ENCODE assay signal across 8 mouse cellular contexts in genomic region chr15:83150073-83150442, GRCm38 (mm10). TPM values are rescaled to one million over a fixed set of nuclear protein-coding genes. Genes with fewer than 3 reads are reported as not detected.
DNase-seq lines count a peak whose midpoint lies in the region; ATAC-seq and TF ChIP-seq lines count a peak whose summit lies in the region.

No protein-coding gene starts in this region.

- no peak for DNase-seq in kidney, adult 2 months
- no peak for DNase-seq in kidney, postnatal 25 days
- no peak for DNase-seq in midbrain, embryonic 14.5 days
- no peak for DNase-seq in spleen, adult 18-20 months
- no peak for DNase-seq in cerebellum, postnatal 10 days

- no peaks in the 10 kb centered on the region for H3K27me3 ChIP-seq in kidney, adult 2 months (replicated peaks; ENCODE audit: control insufficient read depth, insufficient read depth, low read length)
- no peaks in the 10 kb centered on the region for H3K27me3 ChIP-seq in hindbrain, embryonic 15.5 days
- no peaks in the 10 kb centered on the region for H3K27me3 ChIP-seq in midbrain, embryonic 14.5 days (ENCODE audit: control insufficient read depth, insufficient read depth, low read length)

- no peak for TF ChIP-seq POLR2A in kidney, adult 2 months (IDR thresholded peaks at IDR 0.05; ENCODE audit: low read depth, low read length)
- TF ChIP-seq POLR2A in cortical plate, adult 2 months (IDR thresholded peaks at IDR 0.05; ENCODE audit: extremely low read depth, insufficient read depth, low read length) = no peak

- H3K9ac ChIP-seq in hindbrain, embryonic 15.5 days = peak overlapping the region; percentile 47
- H3K9ac ChIP-seq in midbrain, embryonic 14.5 days (replicated peaks; ENCODE audit: low read length) = peak overlapping the region; percentile 87

- H3K4me1 ChIP-seq in kidney, adult 2 months (ENCODE audit: control insufficient read depth, insufficient read depth, low read length) = peaks cover 17% of the 10 kb centered on the region
- no peaks in the 10 kb centered on the region for H3K4me1 ChIP-seq in cortical plate, adult 2 months (ENCODE audit: control insufficient read depth, insufficient read depth, low read length)
- H3K4me1 ChIP-seq in hindbrain, embryonic 15.5 days (replicated peaks) = peaks cover 27% of the 10 kb centered on the region
- peaks cover 9% of the 10 kb centered on the region for H3K4me1 ChIP-seq in midbrain, embryonic 14.5 days (ENCODE audit: control insufficient read depth, insufficient read depth, low read length)

- peak overlapping the region; percentile 100 for H3K27ac ChIP-seq in kidney, adult 2 months (ENCODE audit: insufficient read depth, low read depth, low read length)
- peak overlapping the region; percentile 20 for H3K27ac ChIP-seq in cortical plate, adult 2 months (ENCODE audit: insufficient read depth, low read length)
- H3K27ac ChIP-seq in hindbrain, embryonic 15.5 days (replicated peaks) = peak overlapping the region; percentile 100
- H3K27ac ChIP-seq in midbrain, embryonic 14.5 days (replicated peaks; ENCODE audit: low read depth, low read length) = peak overlapping the region; percentile 99

- peak overlapping the region; percentile 99 for H3K4me3 ChIP-seq in kidney, adult 2 months (ENCODE audit: insufficient read depth, low read depth, low read length)
- peak overlapping the region; percentile 60; the same call in 1 of the 2 replicates for H3K4me3 ChIP-seq in cortical plate, adult 2 months (ENCODE audit: insufficient read depth, low read length)
- H3K4me3 ChIP-seq in hindbrain, embryonic 15.5 days = peak overlapping the region; percentile 99
- peak overlapping the region; percentile 97 for H3K4me3 ChIP-seq in midbrain, embryonic 14.5 days (replicated peaks; ENCODE audit: low read depth, low read length)

- no peaks in the 10 kb centered on the region; the same call in 1 of the 2 replicates for H3K36me3 ChIP-seq in kidney, adult 2 months (ENCODE audit: control insufficient read depth, insufficient read depth, low read length)
- H3K36me3 ChIP-seq in hindbrain, embryonic 15.5 days = peaks cover 15% of the 10 kb centered on the region
- H3K36me3 ChIP-seq in midbrain, embryonic 14.5 days (ENCODE audit: control insufficient read depth, insufficient read depth, low read length) = peaks cover 15% of the 10 kb centered on the region

- H3K4me2 ChIP-seq in hindbrain, embryonic 15.5 days = peak overlapping the region; percentile 76
- H3K4me2 ChIP-seq in midbrain, embryonic 14.5 days (ENCODE audit: low read length) = peak overlapping the region; percentile 88

- no peak for ATAC-seq in hindbrain, embryonic 15.5 days (ENCODE audit: low FRiP score, low read depth)
- no peak for ATAC-seq in midbrain, embryonic 14.5 days (ENCODE audit: low FRiP score, low TSS enrichment)
- no peak for ATAC-seq in cerebellum, adult (ENCODE audit: insufficient number of reproducible peaks, low FRiP score, low TSS enrichment)

- no peaks in the 10 kb centered on the region for H3K9me3 ChIP-seq in hindbrain, embryonic 15.5 days
- H3K9me3 ChIP-seq in midbrain, embryonic 14.5 days (ENCODE audit: control insufficient read depth, low read length) = no peaks in the 10 kb centered on the region

- WGBS in kidney, adult 2 months = 20% methylated on average over 3 of the region's 3 CpGs
- WGBS in hindbrain, embryonic 15.5 days = 32% methylated on average over 3 of the region's 3 CpGs
- WGBS in midbrain, embryonic 14.5 days = 27% methylated on average over 3 of the region's 3 CpGs

- TF ChIP-seq CTCF in kidney, adult 2 months (conservative IDR thresholded peaks at IDR 0.05; ENCODE audit: insufficient read depth, insufficient read length, low read depth, low read length) = no peak
- no peak for TF ChIP-seq CTCF in cortical plate, adult 2 months (IDR thresholded peaks at IDR 0.05; ENCODE audit: extremely low read depth, insufficient read depth, low read length)

RNA-seq across cellular contexts. Expression of gene Poldip3, which starts 0.9 kb away (rescaled TPM):
- polyA plus RNA-seq in kidney, adult 2 months (2012; rRNA removed) = 45.9 and 47.2 TPM in 2 replicates
- 66.3 and 66.6 TPM in 2 replicates for polyA plus RNA-seq in cortical plate, adult 2 months (2012; rRNA removed)
- 130 and 132 TPM in 2 replicates for polyA plus RNA-seq in hindbrain, embryonic 15.5 days (2015; fragmentation: Nextera tagmentation; extraction: Ambion mirVana)
- 148 and 174 TPM in 2 replicates for polyA plus RNA-seq in midbrain, embryonic 14.5 days (2014; fragmentation: Nextera tagmentation; extraction: Ambion mirVana)

RNA-seq across cellular contexts. Expression of gene Cyb5r3, which starts 22.3 kb away (rescaled TPM):
- 197 and 230 TPM in 2 replicates for polyA plus RNA-seq in kidney, adult 2 months (2012; rRNA removed)
- 48.4 and 57.0 TPM in 2 replicates for polyA plus RNA-seq in cortical plate, adult 2 months (2012; rRNA removed)
- polyA plus RNA-seq in hindbrain, embryonic 15.5 days (2015; fragmentation: Nextera tagmentation; extraction: Ambion mirVana) = 116 and 144 TPM in 2 replicates
- 89.7 and 107 TPM in 2 replicates for polyA plus RNA-seq in midbrain, embryonic 14.5 days (2014; fragmentation: Nextera tagmentation; extraction: Ambion mirVana)

RNA-seq across cellular contexts. Expression of gene Rrp7a, which starts 27.5 kb away (rescaled TPM):
- 110 and 126 TPM in 2 replicates for polyA plus RNA-seq in kidney, adult 2 months (2012; rRNA removed)
- 126 and 128 TPM in 2 replicates for polyA plus RNA-seq in cortical plate, adult 2 months (2012; rRNA removed)
- 74.7 and 78.9 TPM in 2 replicates for polyA plus RNA-seq in hindbrain, embryonic 15.5 days (2015; fragmentation: Nextera tagmentation; extraction: Ambion mirVana)
- polyA plus RNA-seq in midbrain, embryonic 14.5 days (2014; fragmentation: Nextera tagmentation; extraction: Ambion mirVana) = 57.0 and 62.3 TPM in 2 replicates

Comparison
In these comparisons a context has a peak if more than half of its experiments do, and no peak if none do; other contexts are left out.
1. H3K27ac ChIP-seq: peak in every context shown above with its lines; median percentile 100 in kidney, adult 2 months; 100 in hindbrain, embryonic 15.5 days; 99 in midbrain, embryonic 14.5 days; 20 in cortical plate, adult 2 months.